Mouse (Mus musculus): ENCODE measurements around the gene Ascc1. TPM values are rescaled to one million over a fixed set of nuclear protein-coding genes. Genes with fewer than 3 reads are reported as not detected.

Ascc1 gene
- polyA plus RNA-seq, 1 experiment, result 24.1 TPM

DNA sequence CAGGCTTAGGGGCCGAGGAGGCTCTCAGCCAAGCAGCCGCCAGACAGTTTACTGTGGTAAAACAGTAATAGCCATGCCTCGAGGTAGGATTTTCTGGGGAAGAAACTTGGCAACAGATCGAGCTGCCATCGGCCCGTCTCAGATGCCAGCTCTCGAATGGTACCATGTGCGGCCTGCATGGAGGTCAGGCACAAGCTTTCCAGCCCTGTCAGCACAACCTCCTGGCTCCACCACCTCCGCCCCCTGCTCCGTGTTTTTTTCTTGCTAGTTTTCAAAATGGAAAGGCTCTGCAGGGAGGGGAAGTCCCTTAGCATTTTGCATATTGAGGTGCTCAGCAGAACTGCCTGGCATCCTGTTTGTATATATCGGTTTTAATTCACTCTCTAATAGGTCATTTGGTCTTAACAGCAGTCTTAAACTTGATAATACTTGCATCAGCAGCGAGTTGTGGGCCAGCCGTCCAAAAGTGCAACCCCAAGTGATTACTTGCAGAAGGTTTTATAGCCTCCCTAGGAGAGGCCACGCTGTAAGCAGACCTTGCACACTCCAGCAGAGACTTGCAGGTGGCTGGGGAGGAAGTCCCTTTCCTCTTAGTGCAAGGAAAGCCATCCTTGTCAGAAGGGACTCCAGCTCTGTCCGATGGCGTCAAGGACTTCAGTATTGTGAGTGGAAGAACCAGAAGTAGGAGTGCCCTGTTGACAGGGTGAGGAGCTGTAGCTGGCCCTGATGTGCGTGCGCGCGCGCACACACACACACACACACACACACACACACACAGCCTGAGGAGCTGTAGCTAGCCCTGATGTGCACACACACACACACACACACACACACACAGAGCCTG, 78.6 kb downstream of the Ascc1 start:
- no peak overlapping the region for H3K4me3 ChIP-seq (ENCODE audit: insufficient read depth, poor library complexity, severe bottlenecking)
- no peak overlapping the region for H3ac ChIP-seq (ENCODE audit: control insufficient read depth, insufficient read length, low read depth)
- no peaks in the 10 kb centered on the region for H3K79me2 ChIP-seq (ENCODE audit: control insufficient read depth, insufficient read depth)
- no peaks in the 10 kb centered on the region for H3K79me3 ChIP-seq (ENCODE audit: low read depth)
- H3K36me3 ChIP-seq (ENCODE audit: control insufficient read depth, insufficient read depth), result no peaks in the 10 kb centered on the region
- TF ChIP-seq USF1 (IDR thresholded peaks at IDR 0.05; ENCODE audit: low read depth) (no peak), MYOG (IDR thresholded peaks at IDR 0.05; ENCODE audit: control insufficient read depth, extremely low read depth, insufficient read length) (no peak), MAX (IDR thresholded peaks at IDR 0.05) (no peak), CTCF (IDR thresholded peaks at IDR 0.05; ENCODE audit: control insufficient read depth, insufficient read depth, insufficient read length) (no peak), CEBPB (IDR thresholded peaks at IDR 0.05; ENCODE audit: low read depth) (no peak), FOSL1 (IDR thresholded peaks at IDR 0.05; ENCODE audit: insufficient read depth, low read length, poor library complexity, severe bottlenecking) (no peak), MYOD1 (IDR thresholded peaks at IDR 0.05; ENCODE audit: control insufficient read depth, insufficient read length, low read depth) (no peak)
- H3K27me3 ChIP-seq (ENCODE audit: control insufficient read depth, insufficient read depth, insufficient read length), result no peaks in the 10 kb centered on the region

DNA sequence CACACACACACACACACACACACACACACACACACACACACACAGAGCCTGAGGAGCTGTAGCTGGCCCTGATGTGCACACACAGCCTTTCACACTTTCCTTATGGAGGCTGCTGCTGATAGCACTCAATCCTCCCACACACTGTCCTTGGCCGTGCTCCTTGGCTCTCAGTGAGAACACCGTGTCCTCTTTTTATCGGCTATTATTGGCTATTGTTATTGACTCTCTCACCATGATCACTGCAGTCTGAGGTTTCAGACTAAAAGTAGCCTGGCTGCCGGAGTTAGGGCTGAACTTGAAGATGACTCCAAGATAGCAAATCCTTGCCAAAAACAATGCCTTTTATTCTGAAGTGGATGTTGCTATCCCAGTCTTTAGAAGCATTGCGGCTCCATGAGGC, 79.3 kb downstream of the Ascc1 start:
- no peak overlapping the region for H3K4me3 ChIP-seq (ENCODE audit: insufficient read depth, poor library complexity, severe bottlenecking)
- no peaks in the 10 kb centered on the region for H3K27me3 ChIP-seq (ENCODE audit: control insufficient read depth, insufficient read depth, insufficient read length)
- H3K36me3 ChIP-seq (ENCODE audit: control insufficient read depth, insufficient read depth), result no peaks in the 10 kb centered on the region
- H3ac ChIP-seq (ENCODE audit: control insufficient read depth, insufficient read length, low read depth), result no peak overlapping the region
- no peaks in the 10 kb centered on the region for H3K79me3 ChIP-seq (ENCODE audit: low read depth)
- no peaks in the 10 kb centered on the region for H3K79me2 ChIP-seq (ENCODE audit: control insufficient read depth, insufficient read depth)
- TF ChIP-seq MYOG (IDR thresholded peaks at IDR 0.05; ENCODE audit: control insufficient read depth, extremely low read depth, insufficient read length) (no peak), MYOD1 (IDR thresholded peaks at IDR 0.05; ENCODE audit: control insufficient read depth, insufficient read length, low read depth) (no peak), CEBPB (IDR thresholded peaks at IDR 0.05; ENCODE audit: low read depth) (no peak), MAX (IDR thresholded peaks at IDR 0.05) (no peak), USF1 (IDR thresholded peaks at IDR 0.05; ENCODE audit: low read depth) (no peak), FOSL1 (IDR thresholded peaks at IDR 0.05; ENCODE audit: insufficient read depth, low read length, poor library complexity, severe bottlenecking) (no peak), CTCF (IDR thresholded peaks at IDR 0.05; ENCODE audit: control insufficient read depth, insufficient read depth, insufficient read length) (no peak)

DNA sequence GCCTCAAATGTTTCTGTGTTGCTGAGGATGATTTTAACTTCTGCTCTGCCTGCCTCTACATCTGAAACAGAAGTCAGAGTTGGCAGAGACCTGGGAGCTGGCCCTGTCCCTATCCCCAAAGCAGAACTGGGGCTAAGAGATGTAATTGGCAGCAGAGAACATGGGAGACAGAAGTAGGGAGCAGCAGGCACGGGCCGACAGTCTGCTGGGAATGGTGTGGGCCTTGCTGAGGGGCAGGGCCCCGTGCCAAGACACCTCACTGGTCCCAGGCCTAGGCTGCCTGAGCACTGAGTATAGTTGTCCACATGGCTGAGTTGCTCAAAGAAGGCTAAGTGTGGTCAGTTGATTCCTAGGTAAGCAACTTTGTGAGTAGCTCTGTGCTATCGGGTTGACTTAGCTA, 81.5 kb downstream of the Ascc1 start:
- TF ChIP-seq MYOD1 (IDR thresholded peaks at IDR 0.05; ENCODE audit: control insufficient read depth, insufficient read length, low read depth) (no peak), FOSL1 (IDR thresholded peaks at IDR 0.05; ENCODE audit: insufficient read depth, low read length, poor library complexity, severe bottlenecking) (no peak), MAX (IDR thresholded peaks at IDR 0.05) (no peak), MYOG (IDR thresholded peaks at IDR 0.05; ENCODE audit: control insufficient read depth, extremely low read depth, insufficient read length) (no peak), USF1 (IDR thresholded peaks at IDR 0.05; ENCODE audit: low read depth) (no peak), CEBPB (IDR thresholded peaks at IDR 0.05; ENCODE audit: low read depth) (no peak), CTCF (IDR thresholded peaks at IDR 0.05; ENCODE audit: control insufficient read depth, insufficient read depth, insufficient read length) (no peak)
- Histone ChIP-seq H3K27me3 (ENCODE audit: control insufficient read depth, insufficient read depth, insufficient read length) (no peaks in the 10 kb centered on the region), H3K79me2 (ENCODE audit: control insufficient read depth, insufficient read depth) (no peaks in the 10 kb centered on the region), H3ac (ENCODE audit: control insufficient read depth, insufficient read length, low read depth) (no peak overlapping the region), H3K4me3 (ENCODE audit: insufficient read depth, poor library complexity, severe bottlenecking) (no peak overlapping the region), H3K79me3 (ENCODE audit: low read depth) (no peaks in the 10 kb centered on the region), H3K36me3 (ENCODE audit: control insufficient read depth, insufficient read depth) (no peaks in the 10 kb centered on the region)

DNA sequence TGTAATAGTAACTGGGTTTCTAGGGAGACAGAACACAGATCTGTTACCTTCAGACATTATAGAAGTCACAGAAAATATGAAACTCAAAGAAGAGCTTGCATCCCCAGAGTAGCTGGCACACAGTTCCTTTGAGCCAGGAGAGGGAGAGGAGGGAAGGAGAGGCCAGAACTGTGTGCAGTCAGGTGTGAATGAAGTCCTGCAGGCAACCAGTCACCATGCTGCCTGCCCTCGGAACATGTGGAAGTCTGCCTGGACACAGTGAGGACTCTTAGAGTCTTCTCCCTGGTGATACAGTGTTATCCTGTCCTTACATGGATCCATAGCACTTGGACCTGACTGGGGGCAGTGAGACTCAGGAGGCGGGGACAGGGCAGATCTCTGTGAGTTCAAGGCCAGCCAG, 89.7 kb downstream of the Ascc1 start:
- H3K79me3 ChIP-seq (ENCODE audit: low read depth), result no peaks in the 10 kb centered on the region
- H3ac ChIP-seq (ENCODE audit: control insufficient read depth, insufficient read length, low read depth), result no peak overlapping the region
- no peaks in the 10 kb centered on the region for H3K36me3 ChIP-seq (ENCODE audit: control insufficient read depth, insufficient read depth)
- TF ChIP-seq MAX (IDR thresholded peaks at IDR 0.05), result no peak
- TF ChIP-seq MYOD1 (IDR thresholded peaks at IDR 0.05; ENCODE audit: control insufficient read depth, insufficient read length, low read depth), result no peak
- TF ChIP-seq MYOG (IDR thresholded peaks at IDR 0.05; ENCODE audit: control insufficient read depth, extremely low read depth, insufficient read length), result no peak
- TF ChIP-seq FOSL1 (IDR thresholded peaks at IDR 0.05; ENCODE audit: insufficient read depth, low read length, poor library complexity, severe bottlenecking), result no peak
- no peak for TF ChIP-seq CEBPB (IDR thresholded peaks at IDR 0.05; ENCODE audit: low read depth)
- no peak for TF ChIP-seq CTCF (IDR thresholded peaks at IDR 0.05; ENCODE audit: control insufficient read depth, insufficient read depth, insufficient read length)
- no peak for TF ChIP-seq USF1 (IDR thresholded peaks at IDR 0.05; ENCODE audit: low read depth)
- H3K4me3 ChIP-seq (ENCODE audit: insufficient read depth, poor library complexity, severe bottlenecking), result no peak overlapping the region
- no peaks in the 10 kb centered on the region for H3K27me3 ChIP-seq (ENCODE audit: control insufficient read depth, insufficient read depth, insufficient read length)
- no peaks in the 10 kb centered on the region for H3K79me2 ChIP-seq (ENCODE audit: control insufficient read depth, insufficient read depth)

- H3K4me3 ChIP-seq (ENCODE audit: insufficient read depth, poor library complexity, severe bottlenecking), result no peak overlapping the region
- no peak for TF ChIP-seq CTCF (IDR thresholded peaks at IDR 0.05; ENCODE audit: control insufficient read depth, insufficient read depth, insufficient read length)
- no peak for TF ChIP-seq USF1 (IDR thresholded peaks at IDR 0.05; ENCODE audit: low read depth)
- TF ChIP-seq MAX (IDR thresholded peaks at IDR 0.05), result no peak
- TF ChIP-seq MYOD1 (IDR thresholded peaks at IDR 0.05; ENCODE audit: control insufficient read depth, insufficient read length, low read depth), result no peak
- no peak for TF ChIP-seq MYOG (IDR thresholded peaks at IDR 0.05; ENCODE audit: control insufficient read depth, extremely low read depth, insufficient read length)
- no peak for TF ChIP-seq FOSL1 (IDR thresholded peaks at IDR 0.05; ENCODE audit: insufficient read depth, low read length, poor library complexity, severe bottlenecking)
- TF ChIP-seq CEBPB (IDR thresholded peaks at IDR 0.05; ENCODE audit: low read depth), result no peak
- no peaks in the 10 kb centered on the region for H3K36me3 ChIP-seq (ENCODE audit: control insufficient read depth, insufficient read depth)
- H3K79me3 ChIP-seq (ENCODE audit: low read depth), result no peaks in the 10 kb centered on the region
- H3K79me2 ChIP-seq (ENCODE audit: control insufficient read depth, insufficient read depth), result no peaks in the 10 kb centered on the region
- no peak overlapping the region for H3ac ChIP-seq (ENCODE audit: control insufficient read depth, insufficient read length, low read depth)
- H3K27me3 ChIP-seq (ENCODE audit: control insufficient read depth, insufficient read depth, insufficient read length), result no peaks in the 10 kb centered on the region
Observed at GRCm38 (mm10) chr10:60093751-60094150, 91.1 kb downstream of the Ascc1 start.

Measured in C2C12 (cell line).